Mouse (Mus musculus) erythroblast, embryonic 14.5 days (primary cell): ENCODE results near the gene Flrt1.

Experiments used
- GATA1 ChIP-seq: IDR thresholded peaks from 2 replicates; pipeline ENCODE4 v1.6.1; 2012; ENCODE audit warnings: low read length, inconsistent platforms, mixed read lengths
- TAL1 ChIP-seq: IDR thresholded peaks from 3 replicates; pipeline ENCODE4 v1.6.1; 2012; ENCODE audit warnings: low read length, inconsistent platforms, mixed read lengths

DNA sequence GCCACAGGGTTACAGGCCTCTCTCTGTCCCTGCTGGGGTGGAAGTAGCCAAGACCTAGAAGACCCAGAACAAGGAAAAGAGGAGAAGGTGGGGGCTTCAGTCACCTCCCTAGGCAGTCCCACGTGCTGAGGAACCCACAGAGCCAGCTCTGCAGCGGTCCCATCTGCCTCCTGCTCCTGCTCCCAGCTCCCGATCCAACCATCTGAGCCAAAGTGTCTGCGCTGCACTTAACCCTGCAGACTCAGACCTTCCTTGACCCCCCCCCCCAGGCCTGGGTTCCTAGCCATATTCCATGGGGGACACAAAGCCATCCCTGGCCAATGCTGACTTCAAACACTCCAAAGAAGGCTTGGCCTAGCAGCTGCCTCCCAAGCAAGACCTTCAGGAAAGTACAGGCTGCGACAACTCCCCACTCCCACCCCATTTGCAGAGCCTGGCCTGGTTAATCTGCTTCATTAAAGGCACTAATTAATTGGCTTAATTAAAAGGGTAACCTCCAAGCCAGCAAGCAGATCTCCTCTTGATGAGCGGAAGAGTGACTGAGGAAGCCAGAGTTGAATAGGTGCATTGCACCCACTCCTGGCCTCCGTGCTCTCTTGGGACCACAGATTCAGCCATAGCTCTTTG is 45.9 kb upstream of the Flrt1 start:
- TF ChIP-seq GATA1 = no peak
- no peak for TF ChIP-seq TAL1
